Mouse (Mus musculus): ENCODE data around the gene Recql5.

DNA sequence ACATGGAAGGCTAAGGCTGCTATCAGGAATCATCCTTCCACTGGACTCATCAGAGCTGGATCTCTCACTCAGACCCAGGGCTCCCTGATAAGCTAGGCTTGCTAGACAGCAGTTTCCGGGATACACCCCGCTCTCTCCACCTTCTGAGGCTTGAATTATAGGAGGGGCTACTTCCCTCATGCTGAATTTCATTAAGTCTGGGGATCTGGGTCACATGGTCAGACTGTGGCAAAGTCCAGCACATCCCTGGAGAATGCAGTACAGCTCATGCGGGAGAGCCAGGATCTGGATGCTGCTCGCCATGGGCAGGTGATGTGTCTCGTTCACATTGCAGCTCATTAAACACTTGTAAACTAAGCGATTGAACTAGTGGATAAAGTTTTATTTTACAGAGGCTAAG, 37.7 kb upstream of the Recql5 start:
- no peak for TF ChIP-seq POLR2A (IDR thresholded peaks at IDR 0.05; ENCODE audit: borderline replicate concordance, control insufficient read depth, low read depth, low read length)
- no peak for TF ChIP-seq CTCF (IDR thresholded peaks at IDR 0.05; ENCODE audit: control insufficient read depth, insufficient read depth, low read length)

Measured in bone marrow, adult 2 months (tissue).